Mouse (Mus musculus): ENCODE data around the gene Nisch. TPM values are rescaled to one million over a fixed set of nuclear protein-coding genes. Genes with fewer than 3 reads are reported as not detected.

The Nisch gene
- total RNA-seq, 1 experiment, result 169 TPM

DNA sequence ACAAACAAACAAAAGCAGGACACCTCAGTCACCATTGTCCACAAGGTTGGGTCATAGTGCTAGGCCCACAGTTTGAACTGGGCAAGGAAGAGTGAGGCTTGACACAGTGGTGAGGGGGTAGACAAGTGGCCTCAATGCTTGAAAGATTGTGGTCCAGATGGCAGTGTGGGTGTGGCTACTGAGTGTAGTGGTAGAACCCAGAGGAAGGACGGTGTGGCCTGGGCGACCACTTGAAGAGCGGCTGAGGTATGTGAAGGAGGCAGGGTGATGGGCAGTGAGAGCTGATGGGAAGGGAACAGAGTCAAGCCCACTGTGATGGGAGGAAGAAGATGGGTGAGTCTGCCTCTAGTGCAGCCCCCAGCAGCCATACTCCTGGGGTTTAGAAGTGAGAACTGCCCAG is 2.1 kb downstream of the Nisch start:
- DNase-seq (ENCODE audit: low read depth, low spot score), result no peak
- no peak for TF ChIP-seq MAFK (IDR thresholded peaks at IDR 0.05; ENCODE audit: insufficient read depth, low read depth, low read length)
- Histone ChIP-seq H3K27ac (ENCODE audit: insufficient read depth, low read depth, low read length, poor library complexity, severe bottlenecking) (no peak overlapping the region), H3K9me3 (ENCODE audit: control insufficient read depth, insufficient read depth, low read depth, low read length) (no peaks in the 10 kb centered on the region), H3K9ac (ENCODE audit: insufficient read depth, low read depth, low read length, poor library complexity, severe bottlenecking) (no peak overlapping the region), H3K4me3 (ENCODE audit: insufficient read depth in 1 of 2, low read depth in 1 of 2, low read length in 2 of 2, poor library complexity in 1 of 2, severe bottlenecking in 1 of 2) (no peak overlapping the region), H3K4me1 (ENCODE audit: control insufficient read depth in 2 of 2, insufficient read depth in 2 of 2, low read length in 2 of 2, poor library complexity in 1 of 2) (peaks cover 0 to 3% of the 10 kb centered on the region in 2 experiments; a peak in 1 of 4 replicates), H3K36me3 (ENCODE audit: control insufficient read depth, insufficient read depth, low read length, poor library complexity, severe bottlenecking) (no peaks in the 10 kb centered on the region)
- in situ Hi-C loops (cut with MboI; ENCODE audit: low sequenced_read_pairs in 2 of 2, unreplicated experiment in 2 of 2), result no loop called here

DNA sequence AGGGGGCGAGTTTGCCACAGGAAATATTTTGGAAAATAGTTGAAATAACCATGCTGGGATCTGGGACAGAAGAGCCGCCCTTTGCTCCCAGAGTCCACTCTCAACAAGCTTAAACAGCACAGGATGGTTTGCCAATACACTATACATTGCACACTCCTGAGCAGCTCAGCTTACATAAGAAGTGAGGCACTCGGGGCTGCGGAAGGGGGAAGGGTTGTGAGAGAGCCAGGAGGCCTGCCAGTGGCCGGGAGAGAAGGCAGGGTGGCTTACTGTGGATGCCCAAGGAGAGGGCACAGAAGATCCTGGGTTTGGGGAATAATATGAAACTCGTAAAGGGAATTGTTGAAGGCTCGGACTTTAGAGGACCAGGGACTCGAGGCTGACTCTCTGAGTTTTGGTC is 2.9 kb downstream of the Nisch start:
- no peak for DNase-seq (ENCODE audit: low read depth, low spot score)
- Histone ChIP-seq H3K9ac (ENCODE audit: insufficient read depth, low read depth, low read length, poor library complexity, severe bottlenecking) (no peak overlapping the region), H3K4me3 (ENCODE audit: insufficient read depth in 1 of 2, low read depth in 1 of 2, low read length in 2 of 2, poor library complexity in 1 of 2, severe bottlenecking in 1 of 2) (no peak overlapping the region), H3K36me3 (ENCODE audit: control insufficient read depth, insufficient read depth, low read length, poor library complexity, severe bottlenecking) (no peaks in the 10 kb centered on the region), H3K4me1 (ENCODE audit: control insufficient read depth in 2 of 2, insufficient read depth in 2 of 2, low read length in 2 of 2, poor library complexity in 1 of 2) (peaks cover 0 to 3% of the 10 kb centered on the region in 2 experiments; a peak in 1 of 4 replicates), H3K9me3 (ENCODE audit: control insufficient read depth, insufficient read depth, low read depth, low read length) (no peaks in the 10 kb centered on the region), H3K27ac (ENCODE audit: insufficient read depth, low read depth, low read length, poor library complexity, severe bottlenecking) (no peak overlapping the region)
- no peak for TF ChIP-seq CHD2 (IDR thresholded peaks at IDR 0.05; ENCODE audit: low read depth, low read length)
- no peak for TF ChIP-seq MAFK (IDR thresholded peaks at IDR 0.05; ENCODE audit: insufficient read depth, low read depth, low read length)
- no peak for TF ChIP-seq HCFC1 (IDR thresholded peaks at IDR 0.05; ENCODE audit: borderline replicate concordance, insufficient read depth, low read length)
- TF ChIP-seq ZC3H11A (IDR thresholded peaks at IDR 0.05; ENCODE audit: borderline replicate concordance, low read depth, low read length), result no peak
- TF ChIP-seq ZNF384 (IDR thresholded peaks at IDR 0.05; ENCODE audit: low read depth, low read length), result no peak
- in situ Hi-C loops (cut with MboI; ENCODE audit: low sequenced_read_pairs in 2 of 2, unreplicated experiment in 2 of 2), result no loop called here

DNA sequence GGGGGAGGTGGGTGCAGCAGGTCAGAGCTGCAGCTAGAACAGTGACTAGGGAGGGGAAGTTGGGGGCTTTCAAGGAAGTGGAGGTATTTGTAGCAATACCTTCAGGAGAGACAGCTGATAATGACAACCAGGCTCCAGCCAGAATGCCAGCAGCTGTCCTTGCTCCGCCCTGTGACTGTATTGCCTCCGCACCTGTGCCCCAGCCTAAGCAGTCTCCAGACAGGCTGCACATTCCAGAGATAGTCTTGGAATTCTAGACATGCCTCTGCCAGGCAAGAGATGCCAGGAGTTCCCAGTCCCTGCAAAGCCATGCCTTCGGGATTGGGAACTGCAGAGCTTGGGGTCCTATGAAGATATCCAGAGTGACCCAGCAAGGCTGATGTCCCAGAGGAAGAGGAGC is 4.2 kb downstream of the Nisch start:
- no peaks in the 10 kb centered on the region for H3K9me3 ChIP-seq (ENCODE audit: control insufficient read depth, insufficient read depth, low read depth, low read length)
- H3K4me3 ChIP-seq (ENCODE audit: insufficient read depth in 1 of 2, low read depth in 1 of 2, low read length in 2 of 2, poor library complexity in 1 of 2, severe bottlenecking in 1 of 2), result no peak overlapping the region
- in situ Hi-C loops (cut with MboI; ENCODE audit: low sequenced_read_pairs in 2 of 2, unreplicated experiment in 2 of 2), result no loop called here
- no peak for TF ChIP-seq ZNF384 (IDR thresholded peaks at IDR 0.05; ENCODE audit: low read depth, low read length)
- TF ChIP-seq MAFK (IDR thresholded peaks at IDR 0.05; ENCODE audit: insufficient read depth, low read depth, low read length), result no peak
- TF ChIP-seq HCFC1 (IDR thresholded peaks at IDR 0.05; ENCODE audit: borderline replicate concordance, insufficient read depth, low read length), result no peak
- no peak for TF ChIP-seq CHD2 (IDR thresholded peaks at IDR 0.05; ENCODE audit: low read depth, low read length)
- no peak overlapping the region for H3K9ac ChIP-seq (ENCODE audit: insufficient read depth, low read depth, low read length, poor library complexity, severe bottlenecking)
- DNase-seq (ENCODE audit: low read depth, low spot score), result no peak
- no peaks in the 10 kb centered on the region for H3K36me3 ChIP-seq (ENCODE audit: control insufficient read depth, insufficient read depth, low read length, poor library complexity, severe bottlenecking)
- no peak overlapping the region for H3K27ac ChIP-seq (ENCODE audit: insufficient read depth, low read depth, low read length, poor library complexity, severe bottlenecking)
- peaks cover 0 to 3% of the 10 kb centered on the region in 2 experiments; a peak in 1 of 4 replicates for H3K4me1 ChIP-seq (ENCODE audit: control insufficient read depth in 2 of 2, insufficient read depth in 2 of 2, low read length in 2 of 2, poor library complexity in 1 of 2)

DNA sequence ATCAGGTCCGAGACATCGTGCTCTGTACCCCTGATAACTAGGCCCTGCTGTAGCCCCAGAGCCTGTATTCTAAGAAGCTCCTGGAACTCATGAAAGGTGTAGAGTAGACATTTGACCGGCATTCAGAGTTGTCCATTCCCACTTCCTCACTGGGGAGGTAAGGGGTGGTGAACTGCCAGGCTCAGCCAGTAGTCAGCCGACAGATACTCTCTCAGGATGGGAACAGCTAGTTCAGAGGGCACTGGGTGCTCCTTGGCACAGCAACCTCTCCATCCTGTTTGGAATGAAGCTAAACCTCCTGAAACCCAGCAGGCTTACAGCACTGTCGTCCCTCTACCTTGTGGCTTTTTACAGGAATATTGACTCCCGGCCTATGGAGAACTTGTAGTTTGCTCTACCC is 4.9 kb downstream of the Nisch start:
- Histone ChIP-seq H3K27ac (ENCODE audit: insufficient read depth, low read depth, low read length, poor library complexity, severe bottlenecking) (no peak overlapping the region), H3K4me1 (ENCODE audit: control insufficient read depth in 2 of 2, insufficient read depth in 2 of 2, low read length in 2 of 2, poor library complexity in 1 of 2) (peaks cover 0 to 5% of the 10 kb centered on the region in 2 experiments; a peak in 2 of 4 replicates), H3K9me3 (ENCODE audit: control insufficient read depth, insufficient read depth, low read depth, low read length) (no peaks in the 10 kb centered on the region), H3K4me3 (ENCODE audit: insufficient read depth in 1 of 2, low read depth in 1 of 2, low read length in 2 of 2, poor library complexity in 1 of 2, severe bottlenecking in 1 of 2) (no peak overlapping the region), H3K9ac (ENCODE audit: insufficient read depth, low read depth, low read length, poor library complexity, severe bottlenecking) (no peak overlapping the region), H3K36me3 (ENCODE audit: control insufficient read depth, insufficient read depth, low read length, poor library complexity, severe bottlenecking) (no peaks in the 10 kb centered on the region)
- TF ChIP-seq ZC3H11A (IDR thresholded peaks at IDR 0.05; ENCODE audit: borderline replicate concordance, low read depth, low read length), result no peak
- no peak for TF ChIP-seq HCFC1 (IDR thresholded peaks at IDR 0.05; ENCODE audit: borderline replicate concordance, insufficient read depth, low read length)
- TF ChIP-seq MAFK (IDR thresholded peaks at IDR 0.05; ENCODE audit: insufficient read depth, low read depth, low read length), result no peak
- no peak for TF ChIP-seq ZNF384 (IDR thresholded peaks at IDR 0.05; ENCODE audit: low read depth, low read length)
- TF ChIP-seq CHD2 (IDR thresholded peaks at IDR 0.05; ENCODE audit: low read depth, low read length), result no peak
- no peak for DNase-seq (ENCODE audit: low read depth, low spot score)
- in situ Hi-C loops (cut with MboI; ENCODE audit: low sequenced_read_pairs in 2 of 2, unreplicated experiment in 2 of 2), result no loop called here

DNA sequence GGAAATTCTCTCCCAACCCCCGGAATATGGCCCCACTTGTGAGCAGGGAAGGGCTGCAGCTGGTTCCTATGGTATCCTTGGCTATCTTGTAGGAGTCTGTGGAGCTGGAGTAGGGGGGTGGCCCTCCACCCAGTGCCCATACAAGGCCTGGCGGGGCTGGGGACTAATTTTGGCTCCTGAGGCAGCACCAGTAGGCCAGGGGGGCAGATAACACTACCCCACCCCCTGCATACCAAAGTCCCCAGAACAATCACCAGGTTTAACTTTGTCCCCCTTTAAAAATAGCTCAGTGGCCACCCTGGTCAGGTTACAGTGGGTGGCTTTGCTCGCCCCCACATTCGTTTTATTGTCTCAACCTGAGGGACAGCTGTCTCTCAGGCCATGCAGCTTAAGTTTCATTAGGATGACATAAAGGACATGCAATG is 7.6 kb downstream of the Nisch start:
- H3K9me3 ChIP-seq (ENCODE audit: control insufficient read depth, insufficient read depth, low read depth, low read length), result no peaks in the 10 kb centered on the region
- DNase-seq (ENCODE audit: low read depth, low spot score), result no peak
- no peak for TF ChIP-seq MAFK (IDR thresholded peaks at IDR 0.05; ENCODE audit: insufficient read depth, low read depth, low read length)
- no peak for TF ChIP-seq ZC3H11A (IDR thresholded peaks at IDR 0.05; ENCODE audit: borderline replicate concordance, low read depth, low read length)
- no peak for TF ChIP-seq CHD2 (IDR thresholded peaks at IDR 0.05; ENCODE audit: low read depth, low read length)
- no peak for TF ChIP-seq ZNF384 (IDR thresholded peaks at IDR 0.05; ENCODE audit: low read depth, low read length)
- TF ChIP-seq HCFC1 (IDR thresholded peaks at IDR 0.05; ENCODE audit: borderline replicate concordance, insufficient read depth, low read length), result no peak
- H3K36me3 ChIP-seq (ENCODE audit: control insufficient read depth, insufficient read depth, low read length, poor library complexity, severe bottlenecking), result peaks cover 4% of the 10 kb centered on the region; the same call in 1 of the 2 replicates
- no peak overlapping the region for H3K9ac ChIP-seq (ENCODE audit: insufficient read depth, low read depth, low read length, poor library complexity, severe bottlenecking)
- in situ Hi-C loops (cut with MboI; ENCODE audit: low sequenced_read_pairs in 2 of 2, unreplicated experiment in 2 of 2), result no loop called here
- peaks cover 2 to 7% of the 10 kb centered on the region in 2 experiments; a peak in 2 of 4 replicates for H3K4me1 ChIP-seq (ENCODE audit: control insufficient read depth in 2 of 2, insufficient read depth in 2 of 2, low read length in 2 of 2, poor library complexity in 1 of 2)
- H3K4me3 ChIP-seq (ENCODE audit: insufficient read depth in 1 of 2, low read depth in 1 of 2, low read length in 2 of 2, poor library complexity in 1 of 2, severe bottlenecking in 1 of 2), result no peak overlapping the region
- H3K27ac ChIP-seq (ENCODE audit: insufficient read depth, low read depth, low read length, poor library complexity, severe bottlenecking), result no peak overlapping the region

Measured in ES-E14 (cell line).